Mouse (Mus musculus) embryonic facial prominence, embryonic 12.5 days (tissue): ENCODE results near the gene Pms1. TPM values are rescaled to one million over a fixed set of nuclear protein-coding genes. Genes with fewer than 3 reads are reported as not detected.

Experiments
- ATAC-seq: fragments of 200-750 bp; cut with Nextera tagmentation; 2 replicates; pipeline ENCODE4 v1.8.0; 2017; ENCODE audit not compliant: insufficient number of reproducible peaks, insufficient read depth, low FRiP score, low TSS enrichment
- H3K27ac ChIP-seq: fragments of 300-500 bp; sonication (generic); 2 replicates; pipeline ENCODE4 v1.5.1; 2016; ENCODE audit warnings: mild to moderate bottlenecking
- H3K27me3 ChIP-seq: fragments of 300-500 bp; sonication (generic); 2 replicates; pipeline ENCODE4 v1.6.1; 2016; ENCODE audit warnings: mild to moderate bottlenecking, moderate library complexity
- H3K36me3 ChIP-seq: fragments of 300-500 bp; sonication (generic); 2 replicates; pipeline ENCODE4 v1.6.1; 2016; ENCODE audit warnings: mild to moderate bottlenecking
- H3K4me1 ChIP-seq: fragments of 300-500 bp; sonication (generic); 2 replicates; pipeline ENCODE4 v1.6.1; 2016
- H3K4me2 ChIP-seq: fragments of 300-500 bp; sonication (generic); replicated peaks from 2 replicates; pipeline ENCODE4 v1.6.1; 2016; ENCODE audit warnings: mild to moderate bottlenecking, moderate library complexity
- H3K4me3 ChIP-seq: fragments of 300-500 bp; sonication (generic); 2 replicates; pipeline ENCODE4 v1.5.1; 2016; ENCODE audit warnings: mild to moderate bottlenecking
- H3K9ac ChIP-seq: fragments of 300-500 bp; sonication (generic); 2 replicates; pipeline ENCODE4 v1.6.1; 2016; ENCODE audit warnings: mild to moderate bottlenecking, moderate library complexity
- H3K9me3 ChIP-seq: fragments of 300-500 bp; sonication (generic); 2 replicates; pipeline ENCODE4 v1.6.1; 2016; ENCODE audit warnings: mild to moderate bottlenecking, moderate library complexity
- WGBS: fragments of 180-500 bp; shearing (Covaris S2); methylation state at CpG from one replicate; pipeline ENCODE4 v1.1.7; 2016; 5-methylcytosine and 5-hydroxymethylcytosine counted together
- polyA plus RNA-seq: library from polyadenylated mRNA; unstranded; fragments of >200 nt; fragmentation: Nextera tagmentation; extraction: Ambion mirVana; gene quantifications from 2 replicates; pipeline ENCODE4 v1.2.1, GENCODE M21; 2016

Gene Pms1
- polyA plus RNA-seq, 1 experiment from 2014 or later: 24.2 TPM

- no peak overlapping the region for H3K27ac ChIP-seq
- WGBS: 84% methylated on average over 3 of the region's 3 CpGs
- H3K4me3 ChIP-seq: no peak overlapping the region
- no peak overlapping the region for H3K9ac ChIP-seq
- no peaks in the 10 kb centered on the region for H3K9me3 ChIP-seq
- H3K4me1 ChIP-seq: no peaks in the 10 kb centered on the region
- H3K27me3 ChIP-seq: no peaks in the 10 kb centered on the region
- H3K4me2 ChIP-seq: no peak overlapping the region
- no peak for ATAC-seq
- peaks cover 6% of the 10 kb centered on the region; the same call in 1 of the 2 replicates for H3K36me3 ChIP-seq
These were observed 107.2 kb downstream of the Pms1 start for GRCm38 (mm10) chr1:53189620-53190019.

GRCm38 (mm10) chr1:53187536-53187935, 109.3 kb downstream of the Pms1 start, which contains the start of gene 1700019A02Rik:
Gene 1700019A02Rik (minus strand): TSS chr1:53187636.
- WGBS: 92% methylated on average over 8 of the region's 8 CpGs
- Histone ChIP-seq H3K4me1 (no peaks in the 10 kb centered on the region), H3K9me3 (no peaks in the 10 kb centered on the region), H3K4me3 (no peak within 1 kb of the TSS), H3K27ac (no peak within 1 kb of the TSS), H3K9ac (no peak within 1 kb of the TSS), H3K27me3 (no peaks in the 10 kb centered on the region), H3K4me2 (no peak within 1 kb of the TSS), H3K36me3 (peaks cover 6% of the 10 kb centered on the region; the same call in 1 of the 2 replicates)
- no peak for ATAC-seq

- H3K4me3 ChIP-seq: no peak overlapping the region
- H3K9ac ChIP-seq: no peak overlapping the region
- 87% methylated on average over 3 of the region's 3 CpGs for WGBS
- H3K4me1 ChIP-seq: no peaks in the 10 kb centered on the region
- no peaks in the 10 kb centered on the region for H3K9me3 ChIP-seq
- no peaks in the 10 kb centered on the region for H3K27me3 ChIP-seq
- H3K4me2 ChIP-seq: no peak overlapping the region
- H3K27ac ChIP-seq: no peak overlapping the region
- no peak for ATAC-seq
- peaks cover 6% of the 10 kb centered on the region; the same call in 1 of the 2 replicates for H3K36me3 ChIP-seq
These were observed 110.5 kb downstream of the Pms1 start for GRCm38 (mm10) chr1:53186301-53186700.

GRCm38 (mm10) chr1:53157715-53158114, 139.1 kb downstream of the Pms1 start:
- WGBS: 75% methylated on average over 6 of the region's 6 CpGs
- Histone ChIP-seq H3K27ac (no peak overlapping the region), H3K4me2 (no peak overlapping the region), H3K36me3 (no peaks in the 10 kb centered on the region), H3K9me3 (no peaks in the 10 kb centered on the region), H3K27me3 (no peaks in the 10 kb centered on the region), H3K9ac (no peak overlapping the region), H3K4me3 (no peak overlapping the region), H3K4me1 (no peaks in the 10 kb centered on the region)
- ATAC-seq: no peak

Other genes with a start within 250 kb of the Pms1 start
- gene Mstn, start 235.4 kb downstream of the Pms1 start, polyA plus RNA-seq: 3.8 and 3.9 TPM in 2 replicates
- not detected in 2 replicates for gene 1700019A02Rik, start 109.4 kb downstream of the Pms1 start, polyA plus RNA-seq
- gene Ormdl1, start 77 bp upstream of the Pms1 start, polyA plus RNA-seq: 46.2 and 47.0 TPM in 2 replicates
- not detected in 2 replicates for gene Gm28778, start 93 bp upstream of the Pms1 start, polyA plus RNA-seq
- gene Osgepl1, start 16.6 kb upstream of the Pms1 start, polyA plus RNA-seq: 20.8 and 23.0 TPM in 2 replicates
- not detected in 2 replicates for gene Asdurf, start 55.6 kb upstream of the Pms1 start, polyA plus RNA-seq
- gene Gm28551, start 55.6 kb upstream of the Pms1 start, polyA plus RNA-seq: 0.63 and 1.2 TPM in 2 replicates
- 83.5 and 91.9 TPM in 2 replicates for gene Asnsd1, start 55.7 kb upstream of the Pms1 start, polyA plus RNA-seq